Mouse (Mus musculus) spleen, adult 2 months (tissue): ENCODE data around the gene Spry1.

ENCODE experiments used
- CTCF ChIP-seq: fragments of 200-500 bp; IDR thresholded peaks from 2 replicates; pipeline ENCODE4 v1.5.1; 2011; ENCODE audit warnings: mild to moderate bottlenecking, inconsistent platforms; ENCODE audit not compliant: insufficient read depth, insufficient read length, insufficient replicate concordance; ENCODE audit errors: extremely low read depth
- POLR2A ChIP-seq: fragments of 200-500 bp; IDR thresholded peaks from 2 replicates; pipeline ENCODE4 v1.6.1; 2011; ENCODE audit warnings: low read depth, low read length, inconsistent platforms

DNA sequence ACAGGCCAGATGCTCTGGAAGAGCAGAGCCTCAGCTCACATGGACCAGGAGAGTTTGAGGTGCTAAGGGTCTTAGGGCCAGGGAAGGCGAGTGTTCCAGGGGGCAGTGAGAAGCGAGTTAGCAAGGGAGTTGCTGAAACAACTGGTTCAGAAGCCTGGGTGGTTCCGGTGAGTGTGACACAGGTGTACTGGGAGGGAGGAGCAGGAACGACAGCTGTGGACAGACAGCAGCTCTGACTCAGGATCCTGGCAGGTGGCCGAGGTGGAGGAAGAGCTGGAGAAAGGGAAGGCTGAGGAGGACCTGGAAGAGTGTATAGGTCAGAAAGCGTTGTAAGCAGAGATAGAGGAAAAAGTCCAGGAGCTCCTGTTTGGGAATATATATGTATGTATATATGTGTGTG is 9.5 kb downstream of the Spry1 start:
- TF ChIP-seq POLR2A (no peak), CTCF (no peak)
